Mouse (Mus musculus) cerebral cortex, adult 2 months (tissue): ENCODE measurements around the gene Gnb1l.

Experiments used
- WGBS: fragments of 180-500 bp; shearing (Covaris S2); methylation state at CpG from one replicate; pipeline ENCODE4 v1.1.7; 2018; 5-methylcytosine and 5-hydroxymethylcytosine counted together

Gene Gnb1l

DNA sequence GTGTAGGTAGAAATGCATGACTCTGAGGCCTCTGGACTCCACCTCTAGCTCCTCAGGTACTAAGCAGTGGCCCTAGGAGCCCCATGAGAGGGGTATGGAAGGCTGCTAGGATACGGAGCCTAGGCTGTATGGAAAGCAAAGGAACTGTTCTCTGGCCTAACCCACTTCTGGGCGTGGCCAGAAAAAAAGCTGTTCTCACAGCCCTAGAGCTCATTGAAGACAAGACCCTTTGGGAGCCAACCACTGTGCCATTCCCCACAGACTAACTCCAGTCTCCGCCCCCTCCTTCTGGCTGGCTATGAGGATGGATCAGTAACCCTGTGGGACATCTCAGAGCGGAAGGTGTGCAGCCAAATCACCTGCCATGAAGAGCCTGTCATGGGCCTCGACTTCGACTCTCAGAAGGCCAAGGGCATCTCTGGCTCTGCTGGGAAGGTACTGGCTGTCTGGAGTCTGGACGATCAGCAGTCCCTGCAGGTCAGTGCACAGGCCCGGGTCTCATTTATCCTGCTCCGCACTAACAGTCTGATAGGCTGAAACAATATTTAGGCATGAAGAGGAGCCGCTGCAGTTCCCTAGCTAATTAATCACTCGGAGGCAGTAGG is 53.7 kb downstream of the Gnb1l start:
- WGBS: 93% methylated on average over 11 of the region's 11 CpGs

DNA sequence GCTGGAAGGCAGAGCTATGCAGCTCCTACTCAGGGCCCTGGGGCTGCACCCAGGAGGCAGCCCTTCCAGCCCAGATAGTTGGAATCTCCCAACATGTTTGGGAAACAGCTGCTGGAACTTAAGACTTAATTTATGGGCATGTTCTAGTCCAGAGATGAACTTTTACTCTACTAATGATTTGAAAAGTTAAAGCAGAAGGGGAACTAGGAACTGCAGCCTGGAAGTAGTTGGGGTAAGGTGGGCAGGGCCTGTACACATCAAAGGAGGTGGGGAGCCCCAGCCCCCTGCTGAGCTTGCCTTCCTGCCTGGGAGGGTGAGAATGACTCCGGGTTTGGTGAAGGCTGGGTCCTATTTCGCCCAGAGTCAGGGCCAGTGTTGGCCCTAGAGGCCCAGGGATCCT is 56.2 kb downstream of the Gnb1l start:
- 87% methylated on average over 2 of the region's 2 CpGs for WGBS

DNA sequence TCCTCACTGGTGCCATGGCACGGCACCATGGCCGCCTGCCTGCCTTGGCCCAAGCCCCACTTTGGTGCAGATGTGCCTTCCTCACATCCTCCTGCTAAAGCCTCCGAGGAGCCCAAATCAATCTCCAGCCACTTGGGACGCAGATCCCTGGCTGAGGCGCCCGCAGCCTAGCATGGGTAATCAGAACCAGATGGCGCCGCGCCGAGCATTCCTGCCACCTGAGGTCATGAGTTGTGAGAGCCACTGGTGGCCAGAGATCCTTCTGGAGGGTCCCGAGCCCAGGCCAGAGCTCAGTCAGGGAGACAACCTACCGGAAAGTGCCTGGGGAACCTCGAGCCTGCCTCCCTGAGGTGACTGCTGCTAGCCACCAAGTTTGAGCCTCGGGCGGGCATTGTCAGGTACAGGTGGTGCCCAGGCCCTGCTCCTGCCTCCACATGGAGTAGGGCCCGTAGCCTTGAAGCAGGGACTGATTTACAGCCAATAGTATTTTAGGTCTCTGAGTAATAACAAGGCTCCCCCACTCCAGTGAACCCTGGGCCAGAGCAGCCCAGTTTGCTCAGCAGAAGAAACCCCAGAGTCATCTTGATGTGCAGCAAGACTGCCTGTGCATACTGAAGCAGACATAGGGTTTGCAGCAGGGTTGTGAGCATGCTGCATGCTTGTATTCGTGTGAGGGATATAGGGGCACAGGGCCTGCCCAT is 56.9 kb downstream of the Gnb1l start:
- 92% methylated on average over 17 of the region's 17 CpGs for WGBS

DNA sequence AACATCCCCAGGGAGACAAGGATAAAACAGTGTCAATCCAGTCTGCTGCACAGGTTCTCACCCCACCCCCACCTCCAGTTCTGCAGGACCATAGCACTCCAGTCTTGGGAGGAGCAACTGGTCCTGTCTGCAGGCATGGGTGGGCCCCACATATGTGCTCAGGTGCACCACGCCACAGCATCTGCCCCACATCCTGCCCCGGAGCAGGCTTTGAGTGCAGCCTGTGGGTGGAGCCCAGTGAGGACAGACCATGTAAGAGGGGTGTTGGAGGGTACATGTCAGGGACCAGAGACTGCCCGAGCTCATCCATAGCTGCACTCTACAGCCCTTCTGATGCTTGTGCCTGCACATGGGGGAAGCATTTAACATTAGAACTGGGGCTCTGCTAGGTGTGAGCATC is 57.9 kb downstream of the Gnb1l start:
- 91% methylated on average over 3 of the region's 3 CpGs for WGBS

DNA sequence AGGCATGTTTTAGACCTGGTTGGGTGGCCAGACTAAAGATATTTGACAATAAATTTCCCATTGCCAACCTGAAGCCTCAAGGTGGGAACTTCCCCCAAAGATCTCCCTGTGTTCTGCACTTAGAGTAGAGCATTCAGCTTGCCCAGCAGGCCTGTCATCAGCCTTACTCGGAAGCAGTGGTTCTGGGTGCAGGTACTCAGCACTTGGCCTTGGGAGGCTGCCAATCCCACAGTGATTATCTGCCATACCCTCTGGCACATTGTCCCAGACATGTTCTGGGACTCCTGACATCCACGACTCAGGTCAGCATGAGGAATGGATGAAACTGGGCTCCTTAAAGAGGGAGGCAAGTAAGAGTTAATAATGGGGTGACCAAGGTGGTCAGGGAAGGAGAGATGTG is 66.0 kb downstream of the Gnb1l start:
- 81% methylated on average over 2 of the region's 2 CpGs for WGBS

DNA sequence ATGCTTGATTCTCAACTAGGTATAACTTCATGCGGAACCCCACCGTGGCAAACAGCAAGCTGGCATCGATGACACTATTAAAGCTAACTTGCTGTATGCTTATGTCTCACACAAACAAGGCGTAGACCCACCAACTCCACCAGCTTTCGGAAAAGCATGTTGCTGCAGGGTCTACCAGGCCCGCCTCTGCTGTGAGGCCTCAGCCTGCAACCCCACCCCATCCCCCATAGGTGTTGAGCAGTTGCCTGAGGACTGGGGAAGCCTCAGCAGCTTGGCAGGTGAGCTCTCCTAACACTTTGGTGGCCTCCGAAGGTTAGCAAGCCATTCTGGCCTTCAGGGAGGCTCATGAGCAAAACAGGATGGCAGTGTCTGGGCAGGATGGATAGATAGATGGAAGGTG is 70.1 kb downstream of the Gnb1l start:
- 87% methylated on average over 7 of the region's 7 CpGs for WGBS

DNA sequence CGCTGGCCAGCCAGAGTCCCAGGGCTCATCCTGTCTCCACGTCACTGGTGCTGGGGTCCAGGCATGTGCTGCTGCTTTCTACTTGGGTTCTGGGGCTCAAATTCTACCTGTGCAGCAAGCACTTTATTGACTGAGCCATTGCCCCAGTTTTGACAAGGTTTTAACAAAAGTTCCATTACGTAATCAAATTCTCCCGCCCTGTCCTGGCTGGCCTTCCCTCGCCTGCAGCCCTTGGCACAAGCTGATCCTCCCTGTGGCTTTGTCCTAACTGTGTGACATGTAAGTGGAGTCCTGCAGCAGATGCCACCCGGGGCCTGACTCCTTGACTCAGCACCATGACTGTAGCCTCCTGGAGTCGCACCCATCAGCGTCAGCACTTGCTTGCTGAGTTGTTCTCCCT is 75.7 kb downstream of the Gnb1l start:
- WGBS: 76% methylated on average over 8 of the region's 8 CpGs

DNA sequence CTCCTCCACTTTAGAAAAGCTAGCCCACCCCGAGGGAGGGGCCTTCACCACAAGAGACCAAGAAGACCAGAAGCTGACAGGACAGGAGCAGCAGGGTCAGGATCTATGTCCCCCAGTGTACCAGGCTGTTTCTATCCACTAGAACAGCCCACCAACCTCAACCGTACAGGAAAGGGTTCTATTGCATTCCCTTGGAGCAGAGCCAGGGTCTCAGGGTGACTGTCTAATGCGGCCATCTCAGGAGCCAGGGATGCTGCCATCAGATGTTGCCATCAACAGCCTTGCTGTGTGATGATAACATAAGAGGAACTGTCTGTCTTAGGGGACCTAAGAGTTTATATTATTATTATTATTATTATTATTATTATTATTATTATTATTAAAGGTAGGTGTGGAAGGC is 78.6 kb downstream of the Gnb1l start:
- 48% methylated on average over 3 of the region's 3 CpGs for WGBS

DNA sequence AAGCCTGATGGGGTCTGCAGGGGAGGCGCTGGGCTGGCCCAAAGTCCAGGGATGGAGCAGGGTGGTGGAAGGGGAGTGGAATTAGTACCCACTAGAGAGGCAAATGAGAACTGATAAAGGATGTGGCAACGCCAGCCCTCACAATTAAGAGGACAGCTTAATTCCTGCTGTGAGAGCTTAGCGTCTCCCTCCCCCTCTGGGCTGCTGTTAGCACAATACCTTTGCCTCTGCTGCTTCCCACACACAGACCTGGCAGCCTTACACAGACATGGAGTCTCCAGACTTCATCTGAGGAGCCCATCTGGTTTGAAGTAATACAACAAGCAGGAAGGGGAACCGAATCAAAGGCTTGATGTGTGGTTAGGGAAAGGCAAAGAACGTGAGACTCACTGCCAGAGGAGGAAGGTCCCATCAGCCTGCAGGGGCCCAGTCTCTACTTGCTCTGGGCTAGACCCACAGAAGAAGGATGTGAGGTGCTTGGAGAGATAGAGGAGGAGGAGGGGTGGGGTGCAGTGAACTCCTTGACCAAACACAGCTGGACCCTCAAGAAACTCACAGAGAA is 79.2 kb downstream of the Gnb1l start:
- 54% methylated on average over 5 of the region's 5 CpGs for WGBS

DNA sequence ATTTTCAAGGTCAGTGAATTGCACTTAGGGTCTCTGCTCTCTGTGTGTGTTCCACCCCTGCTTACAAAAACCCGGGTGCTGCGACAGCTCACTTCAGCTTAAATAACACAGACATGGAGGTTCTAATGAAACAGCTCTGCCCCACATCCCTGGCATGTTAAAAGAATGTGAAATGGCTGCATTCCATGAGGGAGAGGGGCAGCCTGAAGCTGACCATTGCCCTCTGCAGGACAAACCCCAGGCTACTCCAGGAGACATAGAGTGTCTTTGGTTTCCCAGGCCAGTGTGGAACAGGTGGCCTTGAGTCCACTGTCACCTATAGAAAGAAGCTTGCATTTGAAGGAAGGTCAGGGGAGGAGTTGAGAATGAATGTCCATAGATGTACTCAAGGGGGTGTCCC is 81.9 kb downstream of the Gnb1l start:
- WGBS: 70% methylated on average over 2 of the region's 2 CpGs

DNA sequence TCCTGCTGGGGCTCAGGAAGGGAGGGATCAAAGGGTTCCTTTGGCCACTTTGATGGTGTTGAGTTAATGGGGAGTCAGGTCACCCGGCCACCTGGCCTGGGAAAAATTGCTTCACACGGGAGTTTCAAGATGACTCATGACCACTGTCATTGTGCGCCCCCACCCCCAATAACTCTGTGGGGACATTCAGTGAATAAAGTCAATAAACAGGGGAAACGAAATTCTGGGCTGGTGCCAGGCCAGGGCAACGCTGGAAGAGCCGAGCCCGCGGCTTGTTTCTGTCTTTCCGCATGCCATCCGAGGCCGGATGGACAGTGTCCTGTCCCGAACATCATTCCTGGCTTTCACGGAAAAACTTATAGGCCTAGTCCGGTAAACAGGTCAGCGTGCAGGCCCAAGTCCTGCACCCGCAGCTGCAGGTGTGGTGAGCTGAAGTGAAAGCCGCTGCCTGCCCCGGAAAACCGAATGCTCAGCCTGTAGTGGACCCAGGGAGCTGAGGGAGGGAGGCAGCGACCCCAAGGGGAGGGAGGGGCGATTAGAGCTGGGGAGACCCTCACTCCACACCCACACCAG is 82.6 kb downstream of the Gnb1l start:
- 21% methylated on average over 21 of the region's 21 CpGs for WGBS

DNA sequence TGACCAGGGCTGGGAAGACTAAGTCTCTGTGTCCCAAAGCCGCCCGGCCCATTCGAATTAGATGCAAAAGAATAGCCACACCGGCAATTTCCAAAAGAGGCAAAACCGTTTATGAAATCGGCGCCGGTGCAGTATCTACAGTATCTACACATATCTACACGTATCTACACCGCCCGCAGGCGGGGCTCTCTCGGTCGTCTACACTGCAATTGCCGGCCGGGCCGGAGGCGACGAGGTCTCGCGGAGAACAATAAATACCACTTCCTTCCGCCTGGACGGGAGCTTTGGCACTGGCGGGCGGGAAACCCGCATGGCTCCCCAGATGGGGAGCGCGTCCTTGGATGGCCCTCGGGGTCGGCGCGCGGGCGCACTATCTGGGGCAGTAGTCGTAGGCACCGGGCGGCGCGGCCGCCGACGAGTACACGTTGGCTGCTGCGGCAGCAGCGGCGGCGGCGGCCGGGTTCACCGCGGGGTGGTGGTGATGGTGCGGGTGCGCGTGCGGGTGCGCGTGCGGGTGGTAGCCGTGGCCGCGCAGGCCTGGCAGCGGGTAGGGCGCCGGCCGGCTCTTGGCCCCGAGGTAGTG is 83.2 kb downstream of the Gnb1l start:
- WGBS: 2% methylated on average over 66 of the region's 66 CpGs

DNA sequence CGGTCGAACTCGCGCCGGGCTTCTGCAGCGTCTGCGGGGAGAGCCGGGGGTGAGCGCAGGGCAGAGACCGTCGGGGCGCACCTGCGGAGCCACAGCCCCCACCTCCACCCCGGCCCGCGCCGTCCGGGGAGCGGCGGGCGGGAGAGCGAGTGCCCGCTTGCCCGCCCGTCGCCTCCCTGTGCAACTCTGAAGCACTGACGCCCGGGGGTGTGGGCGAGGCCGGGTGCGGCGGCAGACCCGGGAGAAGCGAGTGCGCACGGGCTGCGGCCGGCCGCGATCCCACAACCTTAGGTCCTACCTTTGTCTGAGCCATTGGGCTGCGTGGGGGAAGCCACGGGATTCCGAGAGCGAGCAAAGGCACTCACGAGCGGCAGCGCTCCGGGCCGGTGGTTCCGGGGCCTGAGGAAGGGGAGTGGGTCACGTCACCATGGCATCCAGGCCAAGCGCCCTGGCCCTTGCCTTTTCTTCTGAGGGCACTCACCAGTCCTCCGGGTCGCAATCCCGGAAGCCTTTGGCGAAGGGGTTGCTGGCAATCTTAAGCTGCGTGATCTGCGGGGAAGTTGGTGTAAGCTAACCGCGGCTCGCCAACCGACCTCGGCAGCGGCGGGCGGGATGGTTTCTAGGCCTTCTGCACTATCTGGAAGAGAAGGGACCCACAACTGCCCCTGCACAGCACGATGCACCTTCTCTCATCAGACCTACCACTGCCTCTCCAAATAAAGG is 84.1 kb downstream of the Gnb1l start:
- 13% methylated on average over 53 of the region's 67 CpGs for WGBS

DNA sequence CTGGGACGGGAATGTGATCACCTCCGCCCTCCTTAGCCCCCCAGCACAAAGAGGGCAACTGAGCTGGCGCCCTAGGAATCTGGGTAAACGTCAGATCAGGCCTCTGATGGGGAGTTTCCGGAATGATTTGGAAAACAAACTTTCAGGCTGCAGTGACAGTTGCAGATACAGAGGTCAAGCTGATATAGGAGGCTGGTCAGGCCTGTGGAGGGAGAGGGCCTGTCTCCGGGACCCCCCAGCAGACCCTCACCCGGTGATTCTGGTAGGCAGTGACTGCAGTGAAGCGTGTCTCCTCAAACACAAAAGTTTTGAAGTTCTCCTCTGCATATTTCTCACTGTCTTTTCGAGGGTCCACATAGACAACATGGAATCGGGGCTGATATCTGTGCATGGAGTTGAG is 84.7 kb downstream of the Gnb1l start:
- WGBS: 66% methylated on average over 10 of the region's 10 CpGs

DNA sequence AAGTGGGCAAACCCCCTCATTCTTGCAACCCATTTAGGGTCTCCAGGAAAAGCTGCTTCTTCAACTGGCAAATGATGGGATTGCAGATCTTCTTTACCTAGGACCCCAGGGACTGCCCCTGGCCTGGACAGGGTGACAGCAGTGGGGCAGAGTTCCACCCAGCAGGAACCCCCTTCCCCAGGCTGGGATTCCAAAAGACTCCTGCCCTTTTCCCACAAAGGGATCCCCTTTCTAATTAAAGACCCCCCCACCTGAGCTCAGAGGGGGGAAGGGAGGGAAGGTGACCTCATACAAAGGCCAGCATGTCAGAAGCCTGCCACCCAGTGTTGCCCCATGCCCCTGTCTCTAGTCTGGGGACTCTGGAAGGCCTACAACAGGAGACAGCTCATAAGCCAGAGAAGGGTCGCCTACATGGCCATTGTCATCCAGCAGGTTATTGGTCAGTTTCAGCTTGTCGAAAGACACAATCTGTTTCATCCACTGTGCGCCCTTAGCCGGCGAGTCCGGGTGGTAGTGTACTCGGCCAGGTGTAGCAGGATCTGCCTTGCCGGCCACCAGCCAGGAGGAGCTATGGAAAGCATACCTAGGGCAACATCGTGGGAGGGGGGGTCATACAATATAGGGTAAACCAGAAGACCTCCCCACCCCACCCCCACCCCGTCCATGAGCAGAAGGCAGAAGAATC is 85.3 kb downstream of the Gnb1l start:
- 72% methylated on average over 10 of the region's 10 CpGs for WGBS

DNA sequence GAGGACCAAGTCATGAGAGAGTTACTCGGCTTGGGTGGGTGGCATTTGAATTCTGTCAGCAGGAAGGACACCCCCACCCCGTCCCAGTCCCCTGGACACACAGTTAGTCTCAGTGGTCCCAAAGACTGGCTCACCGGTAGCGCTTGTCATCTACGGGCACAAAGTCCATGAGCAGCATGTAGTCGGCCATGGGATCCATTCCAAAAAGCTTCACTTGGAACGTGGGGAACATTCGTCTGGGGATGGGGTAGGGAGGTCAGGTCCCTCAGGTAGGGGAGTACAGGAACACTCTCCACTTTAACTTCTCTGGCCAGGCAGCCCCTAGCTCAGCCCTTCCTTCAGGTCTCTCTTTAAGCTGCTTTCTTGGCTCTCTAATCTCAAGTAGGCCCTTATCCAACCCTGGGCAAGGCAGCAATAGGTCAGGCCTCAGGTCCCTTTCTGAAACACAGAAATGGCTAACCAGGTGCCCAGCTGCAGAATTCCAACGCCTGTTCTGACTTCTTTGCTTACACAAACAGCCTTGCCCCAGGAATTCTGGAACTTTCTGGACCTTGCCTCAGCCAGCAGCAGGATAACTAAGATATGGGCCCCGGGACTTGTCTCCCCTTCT is 86.5 kb downstream of the Gnb1l start:
- 85% methylated on average over 10 of the region's 10 CpGs for WGBS

DNA sequence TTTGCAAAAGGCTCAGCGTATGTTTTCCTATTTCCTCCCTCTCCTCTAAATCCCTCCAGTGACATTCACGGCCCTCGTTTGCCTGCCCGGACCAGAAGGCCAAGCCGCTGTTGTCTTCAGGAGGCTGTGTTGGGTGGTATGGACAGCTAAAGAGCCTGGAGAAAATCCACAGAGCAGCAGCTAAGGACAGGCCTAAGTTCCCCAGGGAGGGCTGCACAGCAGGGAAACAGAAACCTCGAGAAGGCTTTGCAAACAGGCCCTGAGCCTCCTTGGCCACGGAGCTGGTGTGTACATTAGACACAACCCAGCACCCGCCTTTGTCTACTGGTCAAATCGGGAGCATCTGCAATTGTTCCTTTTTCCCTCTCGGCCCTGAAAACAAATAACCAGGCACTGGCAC is 87.2 kb downstream of the Gnb1l start:
- 66% methylated on average over 10 of the region's 10 CpGs for WGBS

DNA sequence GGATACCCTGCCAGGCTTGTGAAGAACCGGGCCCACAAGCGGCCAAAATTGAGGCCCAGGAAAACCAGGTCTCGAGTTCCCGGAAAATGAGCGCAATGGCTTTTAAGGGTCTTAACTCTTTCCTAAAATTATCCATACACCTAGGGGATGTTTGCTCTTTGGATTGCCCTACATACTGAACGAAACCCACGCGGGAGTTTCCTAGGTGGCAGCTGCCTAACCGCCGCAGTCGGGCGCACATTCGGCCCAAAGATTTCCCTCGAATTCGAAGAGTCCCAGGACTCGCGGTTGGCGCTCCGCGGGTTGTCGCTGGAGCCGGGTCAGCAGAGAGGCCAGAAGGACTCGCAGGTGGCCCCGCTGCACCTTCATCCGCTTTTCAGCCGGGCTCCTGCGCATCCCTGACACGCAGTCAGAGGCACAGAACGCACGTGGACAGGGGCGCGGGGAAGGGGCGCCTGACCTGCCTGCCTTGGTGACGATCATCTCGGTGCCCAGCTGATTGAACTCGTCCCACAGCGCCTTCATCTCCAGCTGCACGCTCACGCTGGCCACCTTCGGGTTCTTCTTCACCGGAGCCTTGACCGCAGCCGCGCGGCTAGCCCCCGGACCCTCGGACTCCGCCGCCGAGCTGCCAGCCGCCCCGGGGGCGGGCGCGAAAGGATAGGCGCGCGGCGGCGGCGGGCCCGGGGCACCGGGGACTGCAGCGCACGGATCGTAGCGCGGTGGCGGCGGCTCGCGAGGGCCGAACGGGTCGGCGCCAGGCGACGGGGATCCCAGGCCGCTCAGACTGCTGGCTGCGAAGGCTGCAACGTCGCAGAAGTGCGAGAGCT is 87.8 kb downstream of the Gnb1l start:
- 12% methylated on average over 83 of the region's 83 CpGs for WGBS

DNA sequence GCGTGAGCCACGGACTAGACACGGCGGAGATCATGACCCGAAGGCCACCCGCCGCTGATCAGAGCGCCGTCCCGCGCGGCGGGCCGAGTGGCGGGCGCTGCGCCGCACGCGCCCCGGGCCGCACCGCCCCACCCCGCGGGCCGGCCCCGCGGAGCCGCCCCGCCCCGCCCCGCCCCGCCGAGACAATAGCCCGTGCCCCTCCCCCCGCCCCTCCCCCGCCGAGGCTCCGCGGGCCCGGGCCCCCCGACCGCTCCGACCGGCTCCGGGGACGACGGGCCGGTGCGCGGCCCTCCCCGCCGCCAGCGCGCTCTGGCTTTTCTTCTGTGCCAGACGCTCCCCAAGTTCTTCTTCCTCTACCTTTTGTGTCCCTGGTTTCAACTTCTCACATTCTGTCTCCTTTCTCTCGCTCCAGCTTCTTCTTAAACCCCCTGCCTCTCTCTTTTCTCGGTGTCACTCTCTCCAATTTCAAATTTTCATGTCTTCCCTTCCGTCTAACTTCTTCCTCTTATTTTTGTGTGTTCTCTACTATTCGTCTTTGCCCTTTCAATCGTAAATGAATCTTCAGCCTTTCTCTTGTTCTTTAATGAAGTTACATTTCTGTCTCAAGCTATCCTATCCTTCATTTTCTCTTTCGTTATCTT is 88.5 kb downstream of the Gnb1l start:
- 3% methylated on average over 50 of the region's 62 CpGs for WGBS
